Mouse (Mus musculus) myocyte (in vitro differentiated cells): ENCODE measurements around the gene Sytl3. TPM values are rescaled to one million over a fixed set of nuclear protein-coding genes. Genes with fewer than 3 reads are reported as not detected.
"Not testable (repeated sequence)": the region's sequence is repeated elsewhere in the genome, so short reads cannot be mapped to it uniquely, and the experiment has no call there.

Experiments used
- H3K27me3 ChIP-seq: one replicate; pipeline ENCODE4 v1.6.1; 2011; ENCODE audit not compliant: control insufficient read depth, insufficient read depth, insufficient read length
- H3K36me3 ChIP-seq: one replicate; pipeline ENCODE4 v1.6.1; 2011; ENCODE audit not compliant: control insufficient read depth, insufficient read depth
- H3K4me2 ChIP-seq: one replicate; pipeline ENCODE4 v1.6.1; 2011; ENCODE audit warnings: low read depth, control low read depth
- H3K4me3 ChIP-seq: one replicate; pipeline ENCODE4 v1.5.1; 2011; ENCODE audit warnings: mild to moderate bottlenecking, control low read depth, moderate library complexity
- H3K79me2 ChIP-seq: one replicate; pipeline ENCODE4 v1.6.1; 2011; ENCODE audit not compliant: control insufficient read depth, insufficient read depth
- H3ac ChIP-seq: one replicate; pipeline ENCODE4 v1.6.1; 2011; ENCODE audit not compliant: control insufficient read depth, insufficient read length
- polyA plus RNA-seq: library from polyadenylated mRNA; unstranded; fragments of >200 nt; fragmentation: generic; extraction: Trizol; gene quantifications from one replicate; pipeline ENCODE4 v1.2.1, GENCODE M21; 2012; ENCODE audit warnings: missing spikeins

The Sytl3 gene
- not detected for polyA plus RNA-seq

DNA sequence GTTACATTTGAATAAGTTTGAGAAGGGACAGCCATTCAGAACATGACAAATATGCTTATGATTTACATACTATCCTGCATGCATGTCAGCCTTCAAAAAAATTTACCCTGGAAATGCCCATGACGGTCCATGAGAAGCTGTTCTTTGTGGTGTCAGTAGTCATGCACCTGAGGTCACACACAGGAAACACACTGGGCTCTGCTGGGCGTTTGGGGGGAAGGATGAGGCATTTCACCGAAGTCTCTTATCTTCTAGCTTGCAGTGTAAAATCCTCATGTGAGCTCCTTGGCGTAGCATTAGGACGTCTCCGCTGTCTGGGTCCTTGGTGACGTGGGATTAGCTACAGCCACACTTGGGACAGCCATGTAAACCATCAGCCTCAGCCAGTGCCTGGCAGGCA lies at the start of gene Sytl3:
TSS of gene Sytl3 (plus strand) at position 293 of the 400 bp plus-strand sequence.
- not testable (repeated sequence) for H3ac ChIP-seq, H3K4me2 ChIP-seq, H3K36me3 ChIP-seq

GRCm38 (mm10) chr17:6613524-6613923 lies 45.4 kb upstream of the Sytl3 start:
- not testable (repeated sequence) for H3K79me2 ChIP-seq, H3K4me3 ChIP-seq, H3K36me3 ChIP-seq, H3K27me3 ChIP-seq, H3K4me2 ChIP-seq, H3ac ChIP-seq

More for the DNA sequence above, at the start of gene Sytl3:
- H3K4me3 ChIP-seq, H3K79me2 ChIP-seq, H3K27me3 ChIP-seq: not testable (repeated sequence)

DNA sequence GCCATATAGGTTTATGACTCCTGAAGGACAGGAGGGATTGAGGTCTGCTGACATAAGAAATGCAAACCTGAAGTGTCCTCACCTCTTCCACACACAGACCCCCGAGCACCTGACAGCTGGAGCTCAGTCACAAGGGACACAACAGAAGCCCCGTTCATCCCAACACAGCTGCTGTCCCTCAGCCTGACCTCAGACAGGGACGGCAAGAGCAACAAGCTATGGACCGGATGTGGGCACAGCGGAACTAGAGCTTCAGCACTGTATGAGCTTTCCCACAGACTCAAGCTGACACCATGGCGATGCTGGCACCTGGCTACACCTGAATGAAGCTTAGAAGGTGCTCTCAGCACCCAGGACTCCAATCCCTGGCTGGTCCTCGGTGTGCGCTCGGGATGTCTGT lies 44.6 kb upstream of the Sytl3 start:
- not testable (repeated sequence) for H3K27me3 ChIP-seq, H3K4me3 ChIP-seq, H3K36me3 ChIP-seq, H3ac ChIP-seq, H3K4me2 ChIP-seq, H3K79me2 ChIP-seq

GRCm38 (mm10) chr17:6616731-6617130 lies 42.2 kb upstream of the Sytl3 start:
- not testable (repeated sequence) for H3K36me3 ChIP-seq, H3K4me2 ChIP-seq, H3K4me3 ChIP-seq, H3K79me2 ChIP-seq, H3K27me3 ChIP-seq, H3ac ChIP-seq

DNA sequence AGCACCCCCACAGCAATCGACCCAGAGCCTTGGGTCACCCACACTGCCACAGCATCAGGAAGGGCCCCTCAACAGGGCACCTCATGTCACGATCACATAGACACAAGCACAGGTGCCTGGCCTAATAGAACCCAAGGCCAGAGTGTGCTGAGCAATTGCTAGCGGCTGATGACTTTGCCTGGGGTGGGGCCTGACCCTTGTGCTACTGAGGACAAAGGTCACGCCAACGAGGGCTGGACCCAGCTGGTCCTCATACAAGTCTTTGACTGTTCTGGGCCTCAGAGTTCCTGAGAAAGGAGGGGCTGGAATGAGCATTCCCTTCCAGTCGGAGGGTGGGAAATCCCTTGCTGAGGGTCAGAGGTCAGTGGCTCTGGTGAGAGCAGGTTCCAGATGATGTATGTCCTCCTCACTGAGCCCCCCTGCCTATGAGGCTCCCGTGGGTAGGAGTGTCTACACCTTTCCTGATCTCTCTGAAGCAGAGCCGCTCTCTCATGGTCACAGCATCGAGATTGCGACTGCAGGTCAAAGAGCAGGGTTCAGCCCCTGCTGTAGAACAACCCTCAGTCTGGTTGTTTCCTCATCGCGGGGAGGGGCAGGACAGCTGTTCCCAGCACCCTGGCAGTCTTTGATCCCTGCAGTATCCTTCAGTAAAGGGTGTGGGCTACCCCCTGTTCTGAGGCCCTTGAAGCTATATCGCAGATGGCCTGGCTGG lies 41.0 kb upstream of the Sytl3 start:
- not testable (repeated sequence) for H3K27me3 ChIP-seq, H3K4me3 ChIP-seq, H3K4me2 ChIP-seq, H3K36me3 ChIP-seq, H3K79me2 ChIP-seq, H3ac ChIP-seq

- H3K79me2 ChIP-seq, H3ac ChIP-seq, H3K36me3 ChIP-seq, H3K4me3 ChIP-seq, H3K4me2 ChIP-seq, H3K27me3 ChIP-seq: not testable (repeated sequence)
Observed at GRCm38 (mm10) chr17:6619271-6619670, 39.6 kb upstream of the Sytl3 start.

DNA sequence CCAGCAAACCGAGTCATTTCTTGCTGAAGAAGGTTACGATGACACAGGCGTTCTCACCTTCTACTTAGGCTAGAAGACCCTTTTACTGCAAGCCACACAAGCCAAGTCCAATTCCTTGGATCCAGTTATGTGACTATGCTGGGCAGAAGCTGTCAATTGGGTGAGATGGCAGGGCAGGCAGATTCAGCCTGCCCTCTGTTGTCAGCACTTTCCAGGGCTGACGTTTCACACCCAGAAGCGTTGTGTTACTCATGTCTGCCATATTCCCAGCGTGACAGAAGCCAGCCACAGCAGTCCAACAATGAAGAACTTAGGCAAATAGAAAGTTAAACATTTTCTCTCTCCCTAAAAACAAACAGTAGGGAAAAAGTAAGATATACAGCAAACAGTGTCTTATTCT lies 38.9 kb upstream of the Sytl3 start:
- not testable (repeated sequence) for H3ac ChIP-seq, H3K27me3 ChIP-seq, H3K4me3 ChIP-seq, H3K79me2 ChIP-seq, H3K36me3 ChIP-seq, H3K4me2 ChIP-seq

GRCm38 (mm10) chr17:6620730-6621451 lies 38.0 kb upstream of the Sytl3 start:
- H3K36me3 ChIP-seq, H3K4me2 ChIP-seq: not testable (repeated sequence)

GRCm38 (mm10) chr17:6621976-6622375 lies 36.9 kb upstream of the Sytl3 start:
- H3K4me2 ChIP-seq, H3K79me2 ChIP-seq: not testable (repeated sequence)

More at GRCm38 (mm10) chr17:6620730-6621451, 38.0 kb upstream of the Sytl3 start:
- not testable (repeated sequence) for H3K4me3 ChIP-seq, H3K79me2 ChIP-seq, H3K27me3 ChIP-seq, H3ac ChIP-seq

GRCm38 (mm10) chr17:6624926-6625558 lies 33.9 kb upstream of the Sytl3 start:
- not testable (repeated sequence) for H3K27me3 ChIP-seq, H3K4me2 ChIP-seq, H3K79me2 ChIP-seq, H3ac ChIP-seq, H3K36me3 ChIP-seq, H3K4me3 ChIP-seq

More at GRCm38 (mm10) chr17:6621976-6622375, 36.9 kb upstream of the Sytl3 start:
- not testable (repeated sequence) for H3K27me3 ChIP-seq, H3ac ChIP-seq, H3K36me3 ChIP-seq, H3K4me3 ChIP-seq

DNA sequence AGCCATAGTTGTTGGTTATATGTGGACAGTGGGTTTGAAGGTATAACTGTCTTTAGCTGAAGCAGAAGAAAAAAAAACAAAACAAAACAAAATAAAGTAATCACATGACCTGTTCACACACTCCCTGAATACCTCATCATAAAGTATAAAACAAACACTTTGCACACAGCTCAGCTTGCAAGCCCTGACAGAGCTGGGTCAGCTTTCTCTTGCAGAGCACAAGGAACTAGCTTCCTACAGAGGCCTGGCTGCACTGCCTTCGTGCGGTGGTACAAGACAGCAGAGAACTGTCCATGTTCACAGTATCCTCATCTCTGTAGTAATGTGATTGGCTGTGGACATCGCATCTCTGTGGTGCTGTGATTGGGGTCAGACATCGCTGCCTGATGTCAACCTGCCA lies 28.5 kb upstream of the Sytl3 start:
- not testable (repeated sequence) for H3K27me3 ChIP-seq, H3K36me3 ChIP-seq, H3K79me2 ChIP-seq, H3K4me2 ChIP-seq, H3K4me3 ChIP-seq, H3ac ChIP-seq

GRCm38 (mm10) chr17:6632850-6633249 lies 26.0 kb upstream of the Sytl3 start:
- H3K36me3 ChIP-seq, H3ac ChIP-seq, H3K4me2 ChIP-seq, H3K4me3 ChIP-seq, H3K27me3 ChIP-seq, H3K79me2 ChIP-seq: not testable (repeated sequence)
